Mouse (Mus musculus) neural tube, embryonic 14.5 days (tissue): ENCODE results near the gene Slc46a3. TPM values are rescaled to one million over a fixed set of nuclear protein-coding genes. Genes with fewer than 3 reads are reported as not detected.
A peak's percentile ranks its signal among the peaks of the same experiment; 100 is the strongest.

Experiments used
- ATAC-seq: fragments of 200-750 bp; cut with Nextera tagmentation; 2 replicates; pipeline ENCODE4 v1.8.0; 2017; ENCODE audit warnings: low read depth, mild to moderate bottlenecking, moderate TSS enrichment, moderate library complexity
- H3K27ac ChIP-seq: fragments of 300-500 bp; sonication (generic); 2 replicates; pipeline ENCODE4 v1.5.1; 2014; ENCODE audit warnings: low read depth, mild to moderate bottlenecking, control low read depth, low read length, moderate library complexity, mixed read lengths
- H3K27me3 ChIP-seq: fragments of 300-500 bp; sonication (generic); 2 replicates; pipeline ENCODE4 v1.6.1; 2014; ENCODE audit warnings: low read length; ENCODE audit not compliant: control insufficient read depth, insufficient read depth
- H3K36me3 ChIP-seq: fragments of 300-500 bp; sonication (generic); 2 replicates; pipeline ENCODE4 v1.6.1; 2014; ENCODE audit warnings: low read length, mixed read lengths; ENCODE audit not compliant: control insufficient read depth, insufficient read depth
- H3K4me1 ChIP-seq: fragments of 300-500 bp; sonication (generic); 2 replicates; pipeline ENCODE4 v1.6.1; 2014; ENCODE audit warnings: low read length; ENCODE audit not compliant: control insufficient read depth, insufficient read depth
- H3K4me2 ChIP-seq: fragments of 300-500 bp; sonication (generic); 2 replicates; pipeline ENCODE4 v1.6.1; 2014; ENCODE audit warnings: mild to moderate bottlenecking, low read depth, low read length, control low read depth
- H3K4me3 ChIP-seq: fragments of 300-500 bp; sonication (generic); 2 replicates; pipeline ENCODE4 v1.5.1; 2014; ENCODE audit warnings: low read depth, low read length, control low read depth, mixed read lengths
- H3K9ac ChIP-seq: fragments of 300-500 bp; sonication (generic); replicated peaks from 2 replicates; pipeline ENCODE4 v1.6.1; 2014; ENCODE audit warnings: low read depth, mild to moderate bottlenecking, control low read depth, low read length, mixed read lengths
- H3K9me3 ChIP-seq: fragments of 300-500 bp; sonication (generic); 2 replicates; pipeline ENCODE4 v1.6.1; 2016; ENCODE audit warnings: low read length; ENCODE audit not compliant: control insufficient read depth
- whole genome bisulfite sequencing: fragments of 180-500 bp; shearing (Covaris S2); extraction: QIAGEN DNeasy Blood & Tissue Kit; methylation state at CpG from one replicate; pipeline ENCODE4 v1.1.7; 2014; 5-methylcytosine and 5-hydroxymethylcytosine counted together
- polyA plus RNA-seq: library from polyadenylated mRNA; unstranded; fragments of >200 nt; fragmentation: Nextera tagmentation; extraction: Ambion mirVana; gene quantifications from 2 replicates; pipeline ENCODE4 v1.2.1, GENCODE M21; 2014

The Slc46a3 gene
- polyA plus RNA-seq, 1 experiment from 2014 or later, result 3.7 TPM

GRCm38 (mm10) chr5:147860449-147861261 is 34.0 kb downstream of the Slc46a3 start, which contains the start of gene Pomp:
Gene Pomp (plus strand): TSS chr5:147860461.
- peak; percentile 96 for ATAC-seq
- H3K4me2 ChIP-seq, result peak within 1 kb of the TSS; percentile 82
- peak within 1 kb of the TSS; percentile 70 for H3K27ac ChIP-seq
- H3K36me3 ChIP-seq, result peaks cover 12% of the 10 kb centered on the region
- H3K9me3 ChIP-seq, result no peaks in the 10 kb centered on the region
- peak within 1 kb of the TSS; percentile 73 for H3K9ac ChIP-seq
- peak within 1 kb of the TSS; percentile 67 for H3K4me3 ChIP-seq
- under 1% methylated on average over 67 of the region's 68 CpGs for WGBS
- H3K4me1 ChIP-seq, result peaks cover 8% of the 10 kb centered on the region
- H3K27me3 ChIP-seq, result no peaks in the 10 kb centered on the region

GRCm38 (mm10) chr5:147860076-147860448 is 34.6 kb downstream of the Slc46a3 start:
- 1% methylated on average over 18 of the region's 18 CpGs for WGBS
- Histone ChIP-seq H3K9me3 (no peaks in the 10 kb centered on the region), H3K9ac (peak overlapping the region; percentile 73), H3K27me3 (no peaks in the 10 kb centered on the region), H3K36me3 (peaks cover 11% of the 10 kb centered on the region), H3K4me2 (peak overlapping the region; percentile 82), H3K4me1 (peaks cover 8% of the 10 kb centered on the region), H3K27ac (peak overlapping the region; percentile 70), H3K4me3 (peak overlapping the region; percentile 67)
- no peak; the same call in 1 of the 2 replicates for ATAC-seq

GRCm38 (mm10) chr5:147850194-147850593 is 44.4 kb downstream of the Slc46a3 start:
- WGBS, result 76% methylated on average over 7 of the region's 7 CpGs

GRCm38 (mm10) chr5:147848164-147848863 is 46.3 kb downstream of the Slc46a3 start:
- no peak overlapping the region for H3K4me2 ChIP-seq
- ATAC-seq, result peak; percentile 66; the same call in 1 of the 2 replicates
- 25% methylated on average over 16 of the region's 16 CpGs for WGBS

More at GRCm38 (mm10) chr5:147850194-147850593, 44.4 kb downstream of the Slc46a3 start:
- H3K4me3 ChIP-seq, result no peak overlapping the region
- H3K27ac ChIP-seq, result no peak overlapping the region
- no peak overlapping the region for H3K4me2 ChIP-seq
- H3K4me1 ChIP-seq, result no peaks in the 10 kb centered on the region
- H3K36me3 ChIP-seq, result no peaks in the 10 kb centered on the region
- no peaks in the 10 kb centered on the region for H3K9me3 ChIP-seq
- H3K9ac ChIP-seq, result no peak overlapping the region
- ATAC-seq, result no peak
- H3K27me3 ChIP-seq, result no peaks in the 10 kb centered on the region

DNA sequence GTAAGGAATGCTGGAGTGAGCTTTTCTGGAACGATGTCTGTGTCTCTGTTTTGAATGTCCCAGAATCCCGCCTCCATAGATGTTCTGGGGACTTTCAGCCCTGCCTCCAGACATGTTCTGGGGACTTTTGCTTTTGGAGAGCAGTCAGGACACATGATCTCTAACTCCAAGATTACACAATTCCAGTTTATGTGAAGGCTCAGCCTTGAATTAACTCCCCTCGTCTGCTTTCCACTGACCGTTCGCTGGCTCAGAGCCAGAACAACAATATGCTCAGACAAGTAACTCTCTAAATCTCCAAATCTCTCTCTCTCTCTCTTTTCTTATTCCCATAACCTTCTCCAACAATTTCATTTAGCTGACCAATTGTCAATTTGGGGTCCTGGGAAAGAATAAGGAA is 47.3 kb downstream of the Slc46a3 start:
- Histone ChIP-seq H3K4me1 (no peaks in the 10 kb centered on the region), H3K27ac (no peak overlapping the region), H3K9me3 (no peaks in the 10 kb centered on the region), H3K4me2 (no peak overlapping the region), H3K4me3 (no peak overlapping the region), H3K27me3 (no peaks in the 10 kb centered on the region), H3K9ac (no peak overlapping the region), H3K36me3 (no peaks in the 10 kb centered on the region)
- ATAC-seq, result no peak
- WGBS, result 67% methylated on average over 5 of the region's 5 CpGs

More at GRCm38 (mm10) chr5:147848164-147848863, 46.3 kb downstream of the Slc46a3 start:
- Histone ChIP-seq H3K27ac (no peak overlapping the region), H3K4me1 (no peaks in the 10 kb centered on the region), H3K9me3 (no peaks in the 10 kb centered on the region), H3K4me3 (no peak overlapping the region), H3K9ac (no peak overlapping the region), H3K27me3 (no peaks in the 10 kb centered on the region), H3K36me3 (no peaks in the 10 kb centered on the region)

GRCm38 (mm10) chr5:147845319-147845718 is 49.3 kb downstream of the Slc46a3 start:
- H3K4me1 ChIP-seq, result no peaks in the 10 kb centered on the region
- no peak for ATAC-seq
- H3K4me2 ChIP-seq, result no peak overlapping the region
- no peaks in the 10 kb centered on the region for H3K9me3 ChIP-seq
- H3K9ac ChIP-seq, result no peak overlapping the region
- H3K27ac ChIP-seq, result no peak overlapping the region
- no peak overlapping the region for H3K4me3 ChIP-seq
- H3K27me3 ChIP-seq, result no peaks in the 10 kb centered on the region
- no peaks in the 10 kb centered on the region for H3K36me3 ChIP-seq
- 80% methylated on average over 3 of the region's 3 CpGs for WGBS

DNA sequence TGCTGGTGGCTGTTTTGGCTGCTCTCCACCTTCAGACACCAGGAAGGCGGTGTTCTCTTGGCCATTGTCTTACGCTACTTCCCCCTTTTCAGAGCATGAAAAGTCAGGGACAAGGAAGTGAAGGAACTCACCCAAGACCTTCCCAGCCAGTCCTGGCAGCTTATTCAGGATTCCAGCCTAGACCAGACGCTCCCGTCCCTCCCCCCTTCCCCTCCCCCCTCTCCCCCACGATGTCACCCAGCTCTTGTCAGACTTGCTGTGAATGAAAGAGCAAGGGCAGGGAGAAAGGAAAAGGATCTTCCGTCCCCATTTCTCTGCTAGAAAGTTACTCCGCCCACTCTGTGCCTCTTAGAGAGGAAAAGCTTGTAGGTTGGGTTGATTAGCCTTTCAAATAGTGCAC is 51.3 kb downstream of the Slc46a3 start:
- no peak overlapping the region for H3K4me2 ChIP-seq
- H3K9ac ChIP-seq, result no peak overlapping the region
- H3K4me1 ChIP-seq, result no peaks in the 10 kb centered on the region
- H3K27me3 ChIP-seq, result no peaks in the 10 kb centered on the region
- 60% methylated on average over 7 of the region's 7 CpGs for WGBS
- no peak overlapping the region for H3K4me3 ChIP-seq
- no peaks in the 10 kb centered on the region for H3K36me3 ChIP-seq
- ATAC-seq, result no peak
- no peaks in the 10 kb centered on the region for H3K9me3 ChIP-seq
- H3K27ac ChIP-seq, result no peak overlapping the region

- H3K27me3 ChIP-seq, result no peaks in the 10 kb centered on the region
- H3K4me2 ChIP-seq, result no peak overlapping the region
- H3K4me1 ChIP-seq, result no peaks in the 10 kb centered on the region
- no peak overlapping the region for H3K4me3 ChIP-seq
- ATAC-seq, result no peak
- no peak overlapping the region for H3K27ac ChIP-seq
- no peaks in the 10 kb centered on the region for H3K36me3 ChIP-seq
- H3K9me3 ChIP-seq, result no peaks in the 10 kb centered on the region
- no peak overlapping the region for H3K9ac ChIP-seq
- 89% methylated on average over 12 of the region's 12 CpGs for WGBS
Observed at GRCm38 (mm10) chr5:147839418-147839817, 55.2 kb downstream of the Slc46a3 start.
